In genomic region chr10:108372258-108372657, GRCm38 (mm10) we compare ENCODE assay signal across 22 mouse cellular contexts. TPM values are rescaled to one million over a fixed set of nuclear protein-coding genes. Genes with fewer than 3 reads are reported as not detected.
DNase-seq lines count a peak whose midpoint lies in the region; ATAC-seq and TF ChIP-seq lines count a peak whose summit lies in the region.
"Had no signal": no experiment of that assay in that cellular context is flagged by ENCODE, and none has a peak within 500 bp of the region (broad histone marks: within the 10 kb centered on the region; RNA-seq: fewer than 3 reads in every experiment).

No protein-coding gene starts in this region.

- WGBS in heart, embryonic 13.5 days: 61% methylated on average over 7 of the region's 7 CpGs
- 44% methylated on average over 7 of the region's 7 CpGs for WGBS in lung, embryonic 16.5 days
- 46% methylated on average over 7 of the region's 7 CpGs for WGBS in lung, adult 2 months
- 42% methylated on average over 7 of the region's 7 CpGs for WGBS in stomach, postnatal 0 days

- no peak for TF ChIP-seq EP300 in stomach, postnatal 0 days (optimal IDR thresholded peaks at IDR 0.05)

- no peak for TF ChIP-seq POLR2A in lung, adult 2 months (IDR thresholded peaks at IDR 0.05; ENCODE audit: borderline replicate concordance, extremely low read depth, low read depth, low read length)
- TF ChIP-seq POLR2A in embryonic fibroblast, embryonic 13.5 days (IDR thresholded peaks at IDR 0.05; ENCODE audit: low read depth, low read length): no peak

- peak overlapping the region; percentile 39; the same call in 1 of the 2 replicates for H3K27ac ChIP-seq in heart, embryonic 13.5 days (replicated peaks)
- no peak overlapping the region for H3K27ac ChIP-seq in lung, embryonic 16.5 days (ENCODE audit: low read length)
- H3K27ac ChIP-seq in embryonic fibroblast, embryonic 13.5 days (ENCODE audit: insufficient read depth, low read length): 0 out of 2 replicates have a peak overlapping the region, but pooled peaks have one; percentile 11
- no peak overlapping the region for H3K27ac ChIP-seq in stomach, postnatal 0 days (replicated peaks)
- no peak overlapping the region for H3K27ac ChIP-seq in left cerebral cortex, adult 2 months
- H3K27ac ChIP-seq: hindbrain, embryonic 14.5 days; intestine, embryonic 15.5 days; kidney, embryonic 15.5 days; liver, embryonic 15.5 days; midbrain, embryonic 12.5 days; neural tube, embryonic 12.5 days had no signal

- intact Hi-C loops in heart, postnatal 36 days (cut with DNase I): no loop called here
- intact Hi-C loops in left cerebral cortex, adult 2 months (cut with DNase I): no loop called here

- no peak for TF ChIP-seq CTCF in lung, adult 2 months (IDR thresholded peaks at IDR 0.05; ENCODE audit: insufficient read depth, low read length)
- no peak for TF ChIP-seq CTCF in embryonic fibroblast, embryonic 13.5 days (IDR thresholded peaks at IDR 0.05; ENCODE audit: borderline replicate concordance, insufficient read depth, low read length)
- no peak for TF ChIP-seq CTCF in stomach, postnatal 0 days (IDR thresholded peaks at IDR 0.05; ENCODE audit: low read depth)
- TF ChIP-seq CTCF in left cerebral cortex, adult 2 months (IDR thresholded peaks at IDR 0.05): no peak

- peak overlapping the region; percentile 42 for H3K4me2 ChIP-seq in heart, embryonic 13.5 days
- H3K4me2 ChIP-seq in lung, embryonic 16.5 days (ENCODE audit: low read depth, low read length): no peak overlapping the region
- no peak overlapping the region for H3K4me2 ChIP-seq in stomach, postnatal 0 days (replicated peaks; ENCODE audit: low read depth)
- H3K4me2 ChIP-seq: hindbrain, embryonic 14.5 days; intestine, embryonic 15.5 days; kidney, embryonic 15.5 days; liver, embryonic 15.5 days; midbrain, embryonic 12.5 days; neural tube, embryonic 12.5 days had no signal

- H3K27me3 ChIP-seq in heart, embryonic 13.5 days (replicated peaks): no peaks in the 10 kb centered on the region
- H3K27me3 ChIP-seq in lung, embryonic 16.5 days (ENCODE audit: control insufficient read depth, insufficient read depth, low read depth, low read length): no peaks in the 10 kb centered on the region
- H3K27me3 ChIP-seq in stomach, postnatal 0 days (ENCODE audit: control insufficient read depth, insufficient read depth, low read length): no peaks in the 10 kb centered on the region
- H3K27me3 ChIP-seq: CH12.LX; intestine, embryonic 15.5 days; kidney, embryonic 15.5 days; liver, embryonic 15.5 days; midbrain, embryonic 12.5 days; neural tube, embryonic 12.5 days had no signal

- ATAC-seq in heart, embryonic 13.5 days (ENCODE audit: extremely low read depth, insufficient number of reproducible peaks, low FRiP score, low TSS enrichment): no peak
- ATAC-seq in lung, embryonic 16.5 days (ENCODE audit: low read depth): peak; percentile 53
- 0 out of 2 replicates have a peak, but pooled peaks have one; percentile 33 for ATAC-seq in stomach, postnatal 0 days (ENCODE audit: low FRiP score, low TSS enrichment)
- ATAC-seq: intestine, embryonic 15.5 days had no signal

- H3K9ac ChIP-seq in heart, embryonic 13.5 days: no peak overlapping the region
- H3K9ac ChIP-seq in lung, embryonic 16.5 days (ENCODE audit: low read length): no peak overlapping the region
- H3K9ac ChIP-seq in stomach, postnatal 0 days (ENCODE audit: low read length): no peak overlapping the region
- H3K9ac ChIP-seq: hindbrain, embryonic 14.5 days; intestine, embryonic 15.5 days; kidney, embryonic 15.5 days; liver, embryonic 15.5 days; midbrain, embryonic 12.5 days; neural tube, embryonic 12.5 days had no signal

- peaks cover 7% of the 10 kb centered on the region; the same call in 1 of the 2 replicates for H3K36me3 ChIP-seq in heart, embryonic 13.5 days
- H3K36me3 ChIP-seq in lung, embryonic 16.5 days (ENCODE audit: control insufficient read depth, insufficient read depth, low read length): no peaks in the 10 kb centered on the region
- no peaks in the 10 kb centered on the region for H3K36me3 ChIP-seq in stomach, postnatal 0 days (ENCODE audit: control insufficient read depth, insufficient read depth, low read length)
- H3K36me3 ChIP-seq: intestine, embryonic 15.5 days; liver, embryonic 15.5 days; midbrain, embryonic 12.5 days; neural tube, embryonic 12.5 days had no signal

- H3K4me3 ChIP-seq in heart, embryonic 13.5 days: no peak overlapping the region
- no peak overlapping the region for H3K4me3 ChIP-seq in lung, embryonic 16.5 days (ENCODE audit: low read length)
- no peak overlapping the region for H3K4me3 ChIP-seq in lung, adult 2 months (replicated peaks; ENCODE audit: extremely low read depth, low read depth, low read length)
- H3K4me3 ChIP-seq in embryonic fibroblast, embryonic 13.5 days (ENCODE audit: insufficient read depth, low read length): no peak overlapping the region
- no peak overlapping the region for H3K4me3 ChIP-seq in stomach, postnatal 0 days (ENCODE audit: low read depth, low read length)
- no peak overlapping the region for H3K4me3 ChIP-seq in left cerebral cortex, adult 2 months
- H3K4me3 ChIP-seq: intestine, embryonic 15.5 days; kidney, embryonic 15.5 days; liver, embryonic 15.5 days; midbrain, embryonic 12.5 days; neural tube, embryonic 12.5 days had no signal

- peaks cover 21% of the 10 kb centered on the region for H3K4me1 ChIP-seq in heart, embryonic 13.5 days
- H3K4me1 ChIP-seq in lung, embryonic 16.5 days (replicated peaks; ENCODE audit: control insufficient read depth, insufficient read depth, low read length): peaks cover 3% of the 10 kb centered on the region
- no peaks in the 10 kb centered on the region for H3K4me1 ChIP-seq in lung, adult 2 months (ENCODE audit: control insufficient read depth, insufficient read depth, low read length)
- H3K4me1 ChIP-seq in embryonic fibroblast, embryonic 13.5 days (ENCODE audit: control insufficient read depth, insufficient read depth, low read length): peaks cover 4% of the 10 kb centered on the region; the same call in 1 of the 2 replicates
- no peaks in the 10 kb centered on the region for H3K4me1 ChIP-seq in stomach, postnatal 0 days (replicated peaks; ENCODE audit: control insufficient read depth, insufficient read depth)
- H3K4me1 ChIP-seq: liver, embryonic 15.5 days; neural tube, embryonic 12.5 days had no signal

- peaks cover 3% of the 10 kb centered on the region; the same call in 1 of the 2 replicates for H3K9me3 ChIP-seq in heart, embryonic 13.5 days
- H3K9me3 ChIP-seq in lung, embryonic 16.5 days (ENCODE audit: control insufficient read depth, low read length): no peaks in the 10 kb centered on the region
- H3K9me3 ChIP-seq in stomach, postnatal 0 days (ENCODE audit: control insufficient read depth, low read length): no peaks in the 10 kb centered on the region
- H3K9me3 ChIP-seq: intestine, embryonic 15.5 days; kidney, embryonic 15.5 days; liver, embryonic 15.5 days; midbrain, embryonic 12.5 days; neural tube, embryonic 12.5 days had no signal

- no peak for DNase-seq in heart, postnatal 36 days
- no peak for DNase-seq in lung, adult 2 months
- DNase-seq in stomach, postnatal 0 days (ENCODE audit: low spot score): no peak
- DNase-seq in left cerebral cortex, adult 2 months (ENCODE audit: extremely low spot score in 1 of 2, low spot score in 2 of 2): no peak
- DNase-seq: adrenal gland, postnatal 36 days; cerebellum, adult 18-20 months; cerebellum, postnatal 25 days; embryo, embryonic 11 days; gastrocnemius, postnatal 36 days; heart, postnatal 10 days; kidney, postnatal 4 days; thymus, postnatal 36 days had no signal

RNA-seq across cellular contexts. Expression of gene Pawr, which starts 40.3 kb away (rescaled TPM):
- 9.9 and 10.3 TPM in 2 replicates for polyA plus RNA-seq in heart, embryonic 13.5 days (2015; fragmentation: Nextera tagmentation; extraction: Ambion mirVana)
- 1 to 10 TPM; 3.2 to 3.5 TPM for total RNA-seq in heart, postnatal 36 days (2021)
- 14.4 and 15.3 TPM in 2 replicates for polyA plus RNA-seq in lung, embryonic 16.5 days (2015; fragmentation: Nextera tagmentation; extraction: Ambion mirVana)
- polyA plus RNA-seq in lung, adult 2 months (2012; rRNA removed): 12.9 and 23.8 TPM in 2 replicates
- polyA plus RNA-seq in embryonic fibroblast, embryonic 13.5 days (2011; ENCODE audit: insufficient read length, low read depth, missing spikeins): 46.2 and 51.2 TPM in 2 replicates
- polyA plus RNA-seq in stomach, postnatal 0 days (2015; fragmentation: Nextera tagmentation; extraction: Ambion mirVana): 14.7 and 18.5 TPM in 2 replicates
- total RNA-seq in left cerebral cortex, adult 2 months (2021): 1 to 10 TPM; 2.7 to 3.9 TPM
- total RNA-seq: CH12.LX had no signal

Comparison
In these comparisons a context has a peak if more than half of its experiments do, and no peak if none do; other contexts are left out.
1. H3K27ac ChIP-seq: peak in heart, embryonic 13.5 days (single experiment) and embryonic fibroblast, embryonic 13.5 days (single experiment); none in lung, embryonic 16.5 days (single experiment), stomach, postnatal 0 days (single experiment) and left cerebral cortex, adult 2 months (single experiment).